Mouse (Mus musculus) heart, postnatal 25 days (tissue): ENCODE results near the gene Timm22. TPM values are rescaled to one million over a fixed set of nuclear protein-coding genes. Genes with fewer than 3 reads are reported as not detected.

Source experiments
- total RNA-seq, 2 experiments: library from RNA; stranded (reverse); gene quantifications; 2 replicates each; pipeline ENCODE4 v1.2.3; 2021

Timm22 gene
- total RNA-seq, 2 experiments from 2014 or later: 51.1 to 57.1 TPM

Other genes with a start within 250 kb of the Timm22 start
- gene Vps53, start 227.3 kb upstream of the Timm22 start, total RNA-seq: 10 to 100 TPM; 26.1 to 30.3 TPM
- gene Fam57a, start 227.3 kb upstream of the Timm22 start, total RNA-seq: 1 to 10 TPM; 4.1 TPM
- not detected for gene Dbil5, start 189.3 kb upstream of the Timm22 start, total RNA-seq
- gene Gemin4, start 189.3 kb upstream of the Timm22 start, total RNA-seq: 1 to 10 TPM; 1.4 to 3.2 TPM
- gene Mrm3, start 163.2 kb upstream of the Timm22 start, total RNA-seq: 10 to 100 TPM; 23.1 to 25.0 TPM
- 10 to 100 TPM; 34.8 to 41.1 TPM for gene Glod4, start 163.2 kb upstream of the Timm22 start, total RNA-seq
- 10 to 100 TPM; 11.6 to 14.8 TPM for gene Nxn, start 7.8 kb upstream of the Timm22 start, total RNA-seq
- gene Abr, start 215.4 kb downstream of the Timm22 start, total RNA-seq: 10 to 100 TPM; 26.2 to 29.5 TPM